Mouse (Mus musculus) embryonic fibroblast, embryonic 13.5 days (primary cell): Measurements from ENCODE around the gene Gmds.

ENCODE experiments used
- CTCF ChIP-seq: IDR thresholded peaks from 2 replicates; pipeline ENCODE4 v1.5.1; 2011; ENCODE audit warnings: mild to moderate bottlenecking, control low read depth, low read length, moderate library complexity, borderline replicate concordance; ENCODE audit not compliant: insufficient read depth
- POLR2A ChIP-seq: IDR thresholded peaks from 2 replicates; pipeline ENCODE4 v1.6.1; 2011; ENCODE audit warnings: low read depth, mild to moderate bottlenecking, control low read depth, low read length, moderate library complexity

GRCm38 (mm10) chr13:32179906-32180305 is 158.6 kb downstream of the Gmds start:
- TF ChIP-seq POLR2A (no peak), CTCF (no peak)
